Mouse (Mus musculus): ENCODE measurements at regions not wholly inside any gene's neighbourhood (a gene's known extent, or its start where the extent isn't known, plus 50 kb on each side); places are given as distances from the start of the nearest gene placed in this dataset.
A peak's percentile ranks its signal among the peaks of the same experiment; 100 is the strongest.

DNA sequence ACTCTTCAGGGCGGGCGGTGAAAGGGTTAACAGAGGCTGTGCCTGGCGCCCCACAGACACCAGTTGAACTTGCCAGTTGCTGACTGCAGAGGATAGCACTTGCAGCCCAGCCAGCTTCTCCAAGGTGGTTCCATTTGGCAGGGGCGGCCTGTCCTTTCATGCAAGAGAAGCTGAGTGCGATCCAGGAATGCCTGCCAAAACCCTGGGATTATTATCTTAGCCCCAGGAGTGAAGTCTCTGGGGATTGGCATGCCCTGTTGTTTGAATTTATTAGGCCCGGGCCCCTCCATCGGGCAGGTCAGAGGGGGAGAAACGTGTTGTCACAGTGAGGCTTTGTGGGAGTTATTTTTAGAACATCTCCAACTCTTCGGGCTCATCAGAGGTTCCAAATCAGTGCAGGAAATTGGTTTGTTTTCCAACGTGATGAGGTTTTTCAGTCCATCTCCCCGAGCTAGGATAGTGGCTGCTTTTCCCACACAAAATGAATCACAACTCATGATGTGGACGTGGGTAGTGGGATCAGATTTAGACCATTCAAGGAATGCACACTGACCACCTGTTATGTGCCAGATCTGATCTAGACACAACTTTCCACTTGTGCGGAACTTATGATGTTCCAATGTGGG, 219.4 kb upstream of the Rpl38 start:
- DNase-seq = peak; percentile 81
- intact Hi-C loops (cut with DNase I; ENCODE audit: low total_unique reads) = no loop called here

DNA sequence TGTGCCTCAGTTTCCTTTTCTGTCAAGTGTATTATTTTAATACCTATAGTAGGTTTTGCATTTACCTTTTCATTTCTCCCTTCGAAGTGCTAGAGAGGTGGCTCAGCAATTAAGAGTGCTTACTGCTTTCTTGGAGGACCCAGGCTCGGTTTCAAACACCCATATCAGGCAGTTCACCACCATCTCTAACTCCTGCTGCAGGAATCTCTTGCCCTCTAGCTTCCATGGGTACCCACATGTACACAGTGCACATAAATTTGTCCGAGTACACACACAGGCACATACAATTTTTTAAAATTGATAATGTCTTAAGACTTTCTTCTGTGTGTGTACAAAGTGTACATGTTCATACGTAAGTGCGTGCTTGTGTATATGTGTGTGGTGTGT, 220.9 kb upstream of the Rpl38 start:
- DNase-seq = no peak
- intact Hi-C loops (cut with DNase I; ENCODE audit: low total_unique reads) = no loop called here

- intact Hi-C loops (cut with DNase I; ENCODE audit: low total_unique reads) = no loop called here
- peak; percentile 37 for DNase-seq
Observed at GRCm38 (mm10) chr11:114446617-114447460, 221.5 kb upstream of the Rpl38 start.

DNA sequence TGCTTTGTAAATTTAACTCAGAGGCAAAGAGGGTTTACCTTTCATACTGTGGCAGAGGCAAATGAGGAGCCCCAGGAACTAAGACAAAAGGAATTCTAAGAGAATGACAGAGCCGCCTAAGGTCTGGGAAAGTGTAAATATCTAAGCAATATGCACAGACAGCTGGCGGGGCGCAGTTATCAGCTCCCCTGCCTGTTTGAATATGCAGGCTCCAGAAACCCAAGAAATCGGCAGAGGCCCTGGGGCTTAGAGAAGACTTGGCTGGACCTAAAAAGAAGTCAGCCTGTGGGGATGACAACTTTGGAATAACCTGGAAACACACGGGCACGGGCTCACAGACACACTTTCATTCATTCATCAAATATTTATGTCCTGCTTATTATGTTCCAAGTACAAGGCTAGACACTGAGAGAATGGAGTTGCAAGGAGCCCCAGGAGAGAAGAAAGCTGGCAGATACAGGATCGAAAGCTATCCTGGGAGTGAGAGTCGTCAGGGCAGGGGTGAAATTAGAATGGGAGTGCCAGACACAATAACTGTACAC, 222.2 kb upstream of the Rpl38 start:
- intact Hi-C loops (cut with DNase I; ENCODE audit: low total_unique reads) = no loop called here
- DNase-seq = no peak

DNA sequence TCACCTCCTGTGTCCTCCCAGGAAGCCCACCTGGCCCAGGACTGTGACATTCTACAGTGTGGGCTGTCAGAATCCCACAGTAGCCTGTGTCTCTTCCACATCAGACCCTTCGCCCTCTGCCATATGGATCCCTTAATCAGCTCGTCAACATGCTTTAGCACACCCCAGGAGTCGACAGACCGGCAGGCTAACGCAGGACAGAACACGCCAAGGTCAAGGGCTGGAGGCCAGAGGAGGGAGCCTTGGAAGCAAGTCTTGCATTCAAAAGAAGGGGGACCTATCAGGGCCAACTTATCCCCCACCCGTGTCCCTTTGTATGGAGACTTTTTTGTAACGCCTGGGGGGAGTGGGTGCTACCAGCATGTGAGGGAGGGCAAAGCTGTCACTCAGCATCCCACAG, 224.1 kb upstream of the Rpl38 start:
- intact Hi-C loops (cut with DNase I; ENCODE audit: low total_unique reads) = no loop called here
- no peak for DNase-seq

GRCm38 (mm10) chr11:114443444-114443843, 224.9 kb upstream of the Rpl38 start:
- intact Hi-C loops (cut with DNase I; ENCODE audit: low total_unique reads) = no loop called here
- peak; percentile 46 for DNase-seq

- intact Hi-C loops (cut with DNase I; ENCODE audit: low total_unique reads) = no loop called here
- DNase-seq = no peak
Observed at GRCm38 (mm10) chr11:114439314-114439713, 229.0 kb upstream of the Rpl38 start.

GRCm38 (mm10) chr11:114435788-114436187, 232.5 kb upstream of the Rpl38 start:
- intact Hi-C loops (cut with DNase I; ENCODE audit: low total_unique reads) = no loop called here
- DNase-seq = no peak

- no peak for DNase-seq
- intact Hi-C loops (cut with DNase I; ENCODE audit: low total_unique reads) = no loop called here
Observed at GRCm38 (mm10) chr11:114433561-114433960, 234.8 kb upstream of the Rpl38 start.

GRCm38 (mm10) chr11:114425447-114425846, 242.9 kb upstream of the Rpl38 start:
- no peak for DNase-seq
- intact Hi-C loops (cut with DNase I; ENCODE audit: low total_unique reads) = no loop called here

DNA sequence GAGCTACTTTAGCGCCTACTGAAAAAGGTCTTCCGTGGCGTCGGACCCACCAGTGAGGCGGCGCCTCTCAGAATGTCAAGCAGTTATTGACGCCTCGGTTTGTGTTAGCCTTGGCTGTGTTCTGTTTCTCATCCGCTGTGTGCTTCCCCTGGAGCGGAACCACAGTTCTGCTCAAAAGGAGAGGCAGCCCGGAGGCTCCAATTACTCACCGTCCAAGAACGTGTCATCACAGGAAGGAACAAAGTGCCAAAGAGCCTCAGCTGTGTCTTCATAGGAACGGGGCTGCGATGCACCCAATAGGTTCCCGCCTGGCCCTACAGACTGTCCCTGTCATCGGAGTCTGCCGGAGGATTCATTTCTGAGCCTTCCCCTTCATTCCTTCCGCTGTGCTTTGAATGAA, 245.0 kb upstream of the Rpl38 start:
- intact Hi-C loops (cut with DNase I; ENCODE audit: low total_unique reads) = no loop called here
- no peak for DNase-seq

DNA sequence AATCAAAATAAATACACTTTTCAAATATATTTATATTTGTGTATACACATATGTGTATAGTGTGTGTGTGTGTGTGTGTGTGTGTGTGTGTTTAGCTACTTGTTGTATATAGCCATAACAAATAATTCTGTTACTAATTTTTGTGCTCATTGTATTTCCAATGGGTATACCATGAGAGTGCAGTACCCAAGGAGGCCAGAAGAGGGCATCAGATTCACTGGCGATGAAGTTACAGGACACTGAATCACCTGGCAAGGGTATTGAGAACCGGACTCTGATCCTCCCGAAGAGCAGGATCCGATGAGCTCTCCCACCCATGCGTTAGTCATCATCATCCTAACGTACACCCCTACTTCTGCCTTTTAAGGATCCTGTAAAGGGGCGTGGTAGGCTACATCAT, 249.3 kb upstream of the Rpl38 start:
- no peak for DNase-seq
- intact Hi-C loops (cut with DNase I; ENCODE audit: low total_unique reads) = no loop called here

- no peak for DNase-seq
- intact Hi-C loops (cut with DNase I; ENCODE audit: low total_unique reads) = no loop called here
Observed at GRCm38 (mm10) chr11:114416168-114416567, 252.2 kb upstream of the Rpl38 start.

- intact Hi-C loops (cut with DNase I; ENCODE audit: low total_unique reads) = no loop called here
- no peak for DNase-seq
Observed at GRCm38 (mm10) chr11:114404401-114404800, 263.9 kb upstream of the Rpl38 start.

- DNase-seq = peak; percentile 60
- intact Hi-C loops (cut with DNase I; ENCODE audit: low total_unique reads) = no loop called here
Observed at GRCm38 (mm10) chr11:114402556-114403320, 265.6 kb upstream of the Rpl38 start.

DNA sequence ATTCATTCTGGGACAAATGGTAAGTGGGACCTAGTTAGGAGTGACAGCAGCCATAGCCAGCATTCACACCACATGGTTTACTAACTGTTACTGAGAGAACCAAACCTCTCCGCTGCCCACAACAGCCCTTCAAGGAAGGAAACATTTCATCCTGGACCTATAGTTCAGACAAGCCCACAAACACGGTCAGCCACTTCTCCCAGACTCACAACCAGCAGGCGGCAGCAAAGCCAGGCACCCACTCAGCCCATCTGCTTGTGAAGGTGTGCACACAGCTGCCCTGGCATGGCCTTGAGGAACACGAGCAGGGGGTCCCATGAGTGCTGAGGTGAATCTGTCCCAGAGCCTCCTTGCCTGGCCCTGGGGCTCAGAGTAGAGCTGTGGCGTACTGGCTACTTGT, 267.6 kb upstream of the Rpl38 start:
- DNase-seq = no peak
- intact Hi-C loops (cut with DNase I; ENCODE audit: low total_unique reads) = no loop called here

GRCm38 (mm10) chr11:114392161-114392560, 276.2 kb upstream of the Rpl38 start:
- intact Hi-C loops (cut with DNase I; ENCODE audit: low total_unique reads) = no loop called here
- DNase-seq = no peak

DNA sequence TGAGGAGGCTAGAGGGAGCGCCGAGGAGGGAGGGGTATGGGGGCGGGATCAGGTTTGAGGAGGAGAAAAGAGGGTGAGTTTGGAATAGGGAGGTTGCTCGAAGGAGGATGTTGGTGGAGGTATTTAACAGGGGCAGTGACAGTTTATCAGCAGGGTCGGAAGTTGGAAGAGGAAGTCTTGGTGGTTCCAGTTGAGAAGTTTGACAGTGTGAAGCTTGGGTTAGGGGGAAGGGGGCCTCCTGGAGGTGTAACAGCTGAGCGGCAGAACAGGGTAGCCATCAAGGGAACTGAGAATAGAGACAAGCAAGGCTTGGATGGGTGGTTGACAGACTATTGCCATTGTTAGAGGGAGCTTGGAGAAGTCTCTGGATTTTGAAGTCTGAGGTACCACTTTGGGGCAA, 276.8 kb upstream of the Rpl38 start:
- DNase-seq = no peak
- intact Hi-C loops (cut with DNase I; ENCODE audit: low total_unique reads) = no loop called here

GRCm38 (mm10) chr11:114387091-114387490, 281.2 kb upstream of the Rpl38 start:
- DNase-seq = no peak
- intact Hi-C loops (cut with DNase I; ENCODE audit: low total_unique reads) = no loop called here

DNA sequence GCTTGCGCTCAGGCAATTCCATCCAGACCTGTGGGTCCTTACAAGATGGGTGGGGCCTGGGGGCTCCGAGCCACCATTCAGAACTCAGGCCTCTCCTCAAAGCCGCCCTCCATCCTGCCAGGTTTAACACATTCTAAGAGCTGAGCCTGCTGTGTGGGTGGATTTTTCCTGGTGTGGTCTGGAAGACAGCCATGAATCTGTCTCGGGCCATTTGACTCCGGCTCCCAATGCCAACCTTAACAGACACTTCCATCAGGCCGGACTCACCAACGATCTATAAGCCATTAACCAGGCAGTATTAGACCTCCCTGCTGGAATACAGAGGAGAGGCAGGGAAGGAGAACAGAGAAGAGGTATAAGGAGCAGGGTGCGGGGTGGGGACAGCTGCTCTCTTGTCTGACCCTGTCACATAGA, 288.9 kb upstream of the Rpl38 start:
- no peak for DNase-seq
- intact Hi-C loops (cut with DNase I; ENCODE audit: low total_unique reads) = no loop called here

Data from gastrocnemius, postnatal 14 days (tissue).